Mouse (Mus musculus) stomach, postnatal 0 days (tissue): ENCODE measurements around the gene Spata9.

Source experiments
- CTCF ChIP-seq: IDR thresholded peaks from 2 replicates; pipeline ENCODE4 v1.5.1; 2016; ENCODE audit warnings: antibody characterized with exemption, low read depth, mild to moderate bottlenecking, moderate library complexity
- EP300 ChIP-seq: optimal IDR thresholded peaks from 2 replicates; pipeline ENCODE3; 2016; ENCODE audit warnings: antibody characterized with exemption

GRCm38 (mm10) chr13:75976649-75977048 is 9.7 kb downstream of the Spata9 start:
- no peak for TF ChIP-seq CTCF
- no peak for TF ChIP-seq EP300
